Mouse (Mus musculus) NIH3T3 (cell line): Measurements from ENCODE around the gene Trpv4.

Experiments used
- DNase-seq: peaks from one replicate; pipeline ENCODE4 v3.0.0-alpha.2; 2012; ENCODE audit warnings: low read depth

Gene Trpv4

GRCm38 (mm10) chr5:114658255-114658654 lies at the start of gene Trpv4:
Gene Trpv4 (minus strand): TSS chr5:114658421.
- no peak for DNase-seq

- DNase-seq = peak; percentile 97
Observed at GRCm38 (mm10) chr5:114707265-114708068, 49.2 kb upstream of the Trpv4 start, which contains the start of gene Tchp. Gene Tchp (plus strand): TSS chr5:114707760.

GRCm38 (mm10) chr5:114702403-114703392 lies 44.5 kb upstream of the Trpv4 start:
- peak; percentile 58 for DNase-seq

GRCm38 (mm10) chr5:114699015-114699414 lies 40.8 kb upstream of the Trpv4 start:
- no peak for DNase-seq

- DNase-seq = no peak
Observed at GRCm38 (mm10) chr5:114698044-114698746, 40.0 kb upstream of the Trpv4 start.

- DNase-seq = no peak
Observed at GRCm38 (mm10) chr5:114696939-114697338, 38.7 kb upstream of the Trpv4 start.

GRCm38 (mm10) chr5:114695775-114696174 lies 37.6 kb upstream of the Trpv4 start:
- peak; percentile 34 for DNase-seq

- DNase-seq = peak; percentile 96
Observed at GRCm38 (mm10) chr5:114690633-114691567, 32.7 kb upstream of the Trpv4 start, which contains the start of gene Gltp. Gene Gltp (minus strand): TSS chr5:114690984.

- DNase-seq = peak; percentile 37
Observed at GRCm38 (mm10) chr5:114689700-114690366, 31.6 kb upstream of the Trpv4 start.

- DNase-seq = no peak
Observed at GRCm38 (mm10) chr5:114688703-114689102, 30.5 kb upstream of the Trpv4 start.

GRCm38 (mm10) chr5:114687901-114688300 lies 29.7 kb upstream of the Trpv4 start:
- DNase-seq = no peak

- DNase-seq = no peak
Observed at GRCm38 (mm10) chr5:114686726-114687210, 28.5 kb upstream of the Trpv4 start.

- DNase-seq = no peak
Observed at GRCm38 (mm10) chr5:114685986-114686385, 27.8 kb upstream of the Trpv4 start.

- no peak for DNase-seq
Observed at GRCm38 (mm10) chr5:114681717-114682116, 23.5 kb upstream of the Trpv4 start.

GRCm38 (mm10) chr5:114680676-114681285 lies 22.6 kb upstream of the Trpv4 start:
- DNase-seq = no peak

GRCm38 (mm10) chr5:114679841-114680591 lies 21.8 kb upstream of the Trpv4 start:
- no peak for DNase-seq

GRCm38 (mm10) chr5:114674594-114674993 lies 16.4 kb upstream of the Trpv4 start:
- DNase-seq = no peak

GRCm38 (mm10) chr5:114673114-114673513 lies 14.9 kb upstream of the Trpv4 start:
- DNase-seq = no peak

- no peak for DNase-seq
Observed at GRCm38 (mm10) chr5:114669014-114669413, 10.8 kb upstream of the Trpv4 start.
